Mouse (Mus musculus) intestine, postnatal 0 days (tissue): ENCODE data around the gene Trp53i13. TPM values are rescaled to one million over a fixed set of nuclear protein-coding genes. Genes with fewer than 3 reads are reported as not detected.
A peak's percentile ranks its signal among the peaks of the same experiment; 100 is the strongest.

Experiments
- ATAC-seq: fragments of 200-750 bp; cut with Nextera tagmentation; 2 replicates; pipeline ENCODE4 v1.8.0; 2017; ENCODE audit warnings: mild to moderate bottlenecking, moderate TSS enrichment, moderate library complexity
- H3K27ac ChIP-seq: fragments of 300-500 bp; sonication (generic); 2 replicates; pipeline ENCODE4 v1.5.1; 2014; ENCODE audit warnings: mild to moderate bottlenecking, low read depth, low read length, moderate library complexity
- H3K27me3 ChIP-seq: fragments of 300-500 bp; sonication (generic); replicated peaks from 2 replicates; pipeline ENCODE4 v1.6.1; 2014; ENCODE audit warnings: low read length, mixed read lengths; ENCODE audit not compliant: control insufficient read depth, insufficient read depth
- H3K36me3 ChIP-seq: fragments of 300-500 bp; sonication (generic); 2 replicates; pipeline ENCODE4 v1.6.1; 2014; ENCODE audit warnings: mild to moderate bottlenecking, moderate library complexity; ENCODE audit not compliant: control insufficient read depth, insufficient read depth
- H3K4me1 ChIP-seq: fragments of 300-500 bp; sonication (generic); replicated peaks from 2 replicates; pipeline ENCODE4 v1.6.1; 2014; ENCODE audit warnings: antibody characterized with exemption, low read length, mixed read lengths; ENCODE audit not compliant: control insufficient read depth, insufficient read depth
- H3K4me2 ChIP-seq: fragments of 300-500 bp; sonication (generic); replicated peaks from 2 replicates; pipeline ENCODE4 v1.6.1; 2014; ENCODE audit warnings: low read depth, mild to moderate bottlenecking, moderate library complexity
- H3K4me3 ChIP-seq: fragments of 300-500 bp; sonication (generic); 2 replicates; pipeline ENCODE4 v1.5.1; 2014; ENCODE audit warnings: low read depth, low read length
- H3K9ac ChIP-seq: fragments of 300-500 bp; sonication (generic); 2 replicates; pipeline ENCODE4 v1.6.1; 2014; ENCODE audit warnings: mild to moderate bottlenecking, low read depth, low read length
- H3K9me3 ChIP-seq: fragments of 300-500 bp; sonication (generic); 2 replicates; pipeline ENCODE4 v1.6.1; 2016; ENCODE audit warnings: mixed run types; ENCODE audit not compliant: control insufficient read depth
- CTCF ChIP-seq: sonication (generic); IDR thresholded peaks from 2 replicates; pipeline ENCODE4 v1.5.1; 2016; ENCODE audit warnings: low read depth, mild to moderate bottlenecking, control low read depth, antibody characterized with exemption, moderate library complexity
- WGBS: fragments of 180-500 bp; shearing (Covaris S2); extraction: QIAGEN DNeasy Blood & Tissue Kit; methylation state at CpG from one replicate; pipeline ENCODE4 v1.1.7; 2014; 5-methylcytosine and 5-hydroxymethylcytosine counted together
- polyA plus RNA-seq: library from polyadenylated mRNA; unstranded; fragments of >200 nt; fragmentation: Nextera tagmentation; extraction: Ambion mirVana; gene quantifications from 2 replicates; pipeline ENCODE4 v1.2.1, GENCODE M21; 2015

The Trp53i13 gene
- polyA plus RNA-seq, 1 experiment from 2014 or later = 22.9 TPM

DNA sequence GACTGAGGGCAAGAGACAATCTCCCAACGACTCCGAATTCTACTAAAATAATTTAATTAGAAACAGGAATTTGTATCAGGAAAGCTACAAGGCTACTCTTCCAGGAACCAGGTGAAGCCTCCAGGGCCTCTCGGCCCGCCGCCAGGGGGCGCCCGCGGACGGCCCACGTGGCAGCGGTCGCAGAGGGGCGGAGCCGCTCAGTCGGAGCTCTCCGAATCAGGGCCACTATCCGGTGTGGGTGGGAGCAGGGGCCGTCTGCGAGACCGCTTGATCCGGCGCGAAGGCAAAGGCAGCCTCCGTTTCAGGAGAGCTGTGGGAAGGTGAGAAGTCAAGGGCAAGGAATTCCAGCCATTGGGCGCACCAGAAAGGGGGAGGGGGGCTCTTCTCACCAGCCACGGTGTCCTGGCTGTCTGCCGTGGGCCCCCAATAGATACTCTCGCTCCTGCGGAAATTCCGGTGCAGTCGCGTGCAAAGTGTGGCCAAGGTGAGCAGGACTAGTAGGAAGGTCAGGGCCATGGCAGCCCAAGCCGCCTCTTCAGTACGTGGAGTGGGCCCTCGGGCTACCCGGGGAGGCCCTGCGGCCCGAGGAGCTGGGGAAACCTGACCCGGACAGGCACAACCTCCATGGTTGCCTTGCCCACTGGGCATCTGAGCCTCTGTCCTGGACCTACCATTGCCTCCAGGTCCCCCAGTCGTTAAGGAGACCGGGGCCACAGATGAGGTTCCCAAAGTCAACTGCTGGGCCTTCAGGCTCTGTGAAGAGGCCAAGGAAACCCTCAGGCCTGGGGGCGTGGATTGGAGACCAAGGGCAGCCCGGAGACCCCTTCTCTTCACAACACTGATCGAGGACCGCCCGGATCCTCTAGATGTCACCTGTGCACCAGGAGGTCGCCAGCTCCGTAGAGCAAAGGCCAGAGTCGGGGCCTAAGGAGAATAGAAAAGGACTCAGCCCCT is 7.4 kb downstream of the Trp53i13 start:
- Histone ChIP-seq H3K36me3 (peaks cover 30% of the 10 kb centered on the region), H3K9me3 (no peaks in the 10 kb centered on the region), H3K9ac (no peak overlapping the region), H3K4me3 (peak overlapping the region; percentile 7; the same call in 1 of the 2 replicates), H3K4me1 (peaks cover 16% of the 10 kb centered on the region; the same call in 1 of the 2 replicates), H3K4me2 (peak overlapping the region; percentile 60), H3K27ac (0 out of 2 replicates have a peak overlapping the region, but pooled peaks have one; percentile 65), H3K27me3 (no peaks in the 10 kb centered on the region)
- peak; percentile 19; the same call in 1 of the 2 replicates for ATAC-seq
- WGBS = 26% methylated on average over 49 of the region's 49 CpGs
- peak; percentile 95 for TF ChIP-seq CTCF

DNA sequence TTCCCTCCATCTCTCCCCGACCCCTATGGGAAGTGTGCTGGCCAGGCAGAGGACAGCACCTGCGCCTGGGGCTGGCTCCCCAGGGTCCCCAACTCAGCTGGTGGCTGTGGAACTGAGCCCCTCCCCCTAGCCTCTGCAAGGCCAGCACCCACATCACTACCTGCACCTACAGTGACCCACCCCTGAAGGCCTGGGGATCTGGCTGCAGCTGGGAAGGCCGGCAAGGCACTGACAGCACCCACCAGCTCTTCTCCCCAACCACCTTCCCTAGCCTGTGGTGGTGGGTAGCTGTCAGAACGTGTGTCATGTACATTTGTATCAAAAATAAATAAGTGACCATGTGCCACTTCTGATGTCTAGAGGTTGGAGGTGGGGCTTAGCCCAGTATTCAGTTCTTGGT is 8.4 kb downstream of the Trp53i13 start:
- Histone ChIP-seq H3K27me3 (no peaks in the 10 kb centered on the region), H3K27ac (peak overlapping the region; percentile 65), H3K9ac (no peak overlapping the region), H3K4me1 (peaks cover 19% of the 10 kb centered on the region), H3K4me2 (no peak overlapping the region), H3K36me3 (peaks cover 40% of the 10 kb centered on the region), H3K9me3 (no peaks in the 10 kb centered on the region), H3K4me3 (no peak overlapping the region)
- no peak for ATAC-seq
- no peak for TF ChIP-seq CTCF
- 70% methylated on average over 4 of the region's 4 CpGs for WGBS

DNA sequence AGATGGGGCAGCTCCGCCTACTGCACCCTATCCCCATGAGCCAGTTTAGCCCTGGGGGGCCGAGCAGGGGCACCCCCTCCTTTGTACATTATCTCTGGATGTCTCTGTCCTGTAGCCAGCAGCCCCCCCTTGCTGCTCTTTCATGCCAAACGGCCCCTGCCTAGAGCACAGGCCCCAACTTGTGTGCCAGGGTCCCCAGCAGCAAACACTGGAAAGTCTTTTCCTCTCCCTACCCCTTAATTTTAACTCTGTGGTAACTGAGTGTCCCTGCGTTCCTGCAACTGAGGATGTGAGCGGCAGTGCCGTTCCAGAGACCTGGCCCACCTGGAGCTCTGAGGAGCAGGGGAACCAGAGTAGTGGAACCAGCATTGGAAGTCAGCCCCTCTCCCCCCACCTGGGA is 8.8 kb downstream of the Trp53i13 start:
- no peak overlapping the region for H3K4me3 ChIP-seq
- peaks cover 15% of the 10 kb centered on the region for H3K4me1 ChIP-seq
- no peak for TF ChIP-seq CTCF
- H3K9me3 ChIP-seq = no peaks in the 10 kb centered on the region
- 79% methylated on average over 6 of the region's 6 CpGs for WGBS
- no peak overlapping the region for H3K9ac ChIP-seq
- no peak for ATAC-seq
- H3K4me2 ChIP-seq = no peak overlapping the region
- peak overlapping the region; percentile 65 for H3K27ac ChIP-seq
- H3K36me3 ChIP-seq = peaks cover 41% of the 10 kb centered on the region
- no peaks in the 10 kb centered on the region for H3K27me3 ChIP-seq

DNA sequence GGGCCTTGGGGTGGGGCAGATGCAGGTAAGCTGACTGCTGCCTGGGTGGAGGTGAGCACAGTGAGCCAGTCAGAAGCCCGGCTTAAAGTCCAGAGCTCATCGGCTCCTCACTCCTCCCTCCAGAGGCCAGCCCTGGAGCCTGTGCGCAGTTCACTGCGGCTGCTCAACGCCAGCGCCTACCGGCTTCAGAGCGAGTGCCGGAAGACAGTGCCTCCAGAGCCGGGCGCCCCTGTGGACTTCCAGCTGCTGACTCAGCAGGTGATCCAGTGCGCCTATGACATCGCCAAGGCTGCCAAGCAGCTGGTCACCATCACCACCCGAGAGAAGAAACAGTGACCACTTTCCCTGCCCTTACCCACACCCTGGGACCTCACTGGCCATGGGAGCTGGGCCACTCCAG is 9.5 kb downstream of the Trp53i13 start:
- no peaks in the 10 kb centered on the region for H3K9me3 ChIP-seq
- peak; percentile 38; the same call in 1 of the 2 replicates for TF ChIP-seq CTCF
- peaks cover 15% of the 10 kb centered on the region for H3K4me1 ChIP-seq
- WGBS = 38% methylated on average over 14 of the region's 14 CpGs
- peaks cover 44% of the 10 kb centered on the region for H3K36me3 ChIP-seq
- H3K4me3 ChIP-seq = no peak overlapping the region
- peak; percentile 86 for ATAC-seq
- H3K9ac ChIP-seq = no peak overlapping the region
- H3K27me3 ChIP-seq = no peaks in the 10 kb centered on the region
- H3K4me2 ChIP-seq = peak overlapping the region; percentile 51; the same call in 1 of the 2 replicates
- peak overlapping the region; percentile 94 for H3K27ac ChIP-seq

DNA sequence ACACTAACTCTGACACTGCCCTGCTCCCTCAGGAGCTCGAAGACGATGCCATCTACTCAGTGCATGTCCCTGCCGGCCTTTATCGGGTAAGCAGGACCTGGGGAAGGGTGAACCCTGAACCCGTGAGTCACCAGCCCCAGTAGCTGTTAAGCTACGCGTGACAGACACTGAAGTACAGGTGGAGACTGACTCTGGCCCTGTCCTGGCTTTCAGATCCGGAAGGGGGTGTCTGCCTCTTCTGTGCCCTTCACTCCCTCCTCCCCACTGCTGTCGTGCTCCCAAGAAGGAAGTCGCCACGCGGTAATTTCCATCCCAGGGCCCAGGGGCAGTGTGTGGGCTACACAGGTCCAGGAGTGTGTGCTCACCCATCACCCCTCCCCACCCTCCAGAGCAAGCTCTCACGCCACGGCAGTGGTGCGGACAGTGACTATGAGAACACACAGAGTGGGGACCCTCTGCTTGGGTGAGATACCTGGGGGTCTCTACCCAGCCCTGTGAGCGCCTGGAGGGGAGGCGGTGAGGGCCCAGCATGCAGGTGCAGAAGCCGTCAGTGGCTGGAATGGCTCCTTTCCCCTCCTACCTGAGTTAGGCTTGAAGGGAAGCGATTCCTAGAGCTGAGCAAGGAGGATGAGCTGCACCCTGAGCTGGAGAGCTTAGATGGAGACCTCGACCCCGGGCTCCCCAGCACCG is 10.3 kb downstream of the Trp53i13 start:
- 0 out of 2 replicates have a peak overlapping the region, but pooled peaks have one; percentile 7 for H3K9ac ChIP-seq
- peaks cover 15% of the 10 kb centered on the region for H3K4me1 ChIP-seq
- TF ChIP-seq CTCF = peak; percentile 35; the same call in 1 of the 2 replicates
- peak overlapping the region; percentile 51 for H3K4me2 ChIP-seq
- peak overlapping the region; percentile 94 for H3K27ac ChIP-seq
- ATAC-seq = peak; percentile 74
- H3K36me3 ChIP-seq = peaks cover 52% of the 10 kb centered on the region
- no peaks in the 10 kb centered on the region for H3K27me3 ChIP-seq
- no peaks in the 10 kb centered on the region for H3K9me3 ChIP-seq
- H3K4me3 ChIP-seq = no peak overlapping the region
- WGBS = 67% methylated on average over 22 of the region's 22 CpGs

DNA sequence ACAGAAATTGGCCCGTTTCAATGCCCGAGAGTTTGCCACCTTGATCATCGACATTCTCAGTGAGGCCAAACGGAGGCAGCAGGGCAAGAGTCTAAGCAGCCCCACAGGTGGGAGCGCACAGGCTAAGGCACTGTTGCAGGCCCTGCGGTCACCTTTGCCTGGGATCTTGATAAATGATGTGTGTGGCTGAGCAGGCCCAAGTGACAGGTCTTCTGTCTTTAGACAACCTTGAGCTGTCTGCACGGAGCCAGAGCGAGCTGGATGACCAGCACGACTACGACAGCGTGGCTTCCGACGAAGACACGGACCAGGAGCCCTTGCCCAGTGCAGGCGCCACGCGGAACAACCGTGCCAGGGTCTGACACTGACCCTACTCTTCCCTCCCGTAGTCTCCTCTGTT is 11.4 kb downstream of the Trp53i13 start:
- no peak for ATAC-seq
- H3K27me3 ChIP-seq = no peaks in the 10 kb centered on the region
- H3K36me3 ChIP-seq = peaks cover 62% of the 10 kb centered on the region
- 91% methylated on average over 19 of the region's 19 CpGs for WGBS
- H3K4me1 ChIP-seq = peaks cover 15% of the 10 kb centered on the region
- no peak overlapping the region for H3K4me2 ChIP-seq
- H3K27ac ChIP-seq = peak overlapping the region; percentile 94
- TF ChIP-seq CTCF = no peak
- H3K9ac ChIP-seq = no peak overlapping the region
- H3K9me3 ChIP-seq = no peaks in the 10 kb centered on the region
- H3K4me3 ChIP-seq = no peak overlapping the region
